Mouse (Mus musculus) bone marrow, adult 2 months (tissue): ENCODE results near the gene Opa1.

Experiments
- CTCF ChIP-seq: fragments of 200-500 bp; IDR thresholded peaks from 2 replicates; pipeline ENCODE4 v1.5.1; 2011; ENCODE audit warnings: low read length, control low read depth; ENCODE audit not compliant: control insufficient read depth, insufficient read depth
- POLR2A ChIP-seq: fragments of 200-500 bp; IDR thresholded peaks from 2 replicates; pipeline ENCODE4 v1.6.1; 2011; ENCODE audit warnings: low read depth, mild to moderate bottlenecking, control low read depth, low read length, borderline replicate concordance; ENCODE audit not compliant: control insufficient read depth

DNA sequence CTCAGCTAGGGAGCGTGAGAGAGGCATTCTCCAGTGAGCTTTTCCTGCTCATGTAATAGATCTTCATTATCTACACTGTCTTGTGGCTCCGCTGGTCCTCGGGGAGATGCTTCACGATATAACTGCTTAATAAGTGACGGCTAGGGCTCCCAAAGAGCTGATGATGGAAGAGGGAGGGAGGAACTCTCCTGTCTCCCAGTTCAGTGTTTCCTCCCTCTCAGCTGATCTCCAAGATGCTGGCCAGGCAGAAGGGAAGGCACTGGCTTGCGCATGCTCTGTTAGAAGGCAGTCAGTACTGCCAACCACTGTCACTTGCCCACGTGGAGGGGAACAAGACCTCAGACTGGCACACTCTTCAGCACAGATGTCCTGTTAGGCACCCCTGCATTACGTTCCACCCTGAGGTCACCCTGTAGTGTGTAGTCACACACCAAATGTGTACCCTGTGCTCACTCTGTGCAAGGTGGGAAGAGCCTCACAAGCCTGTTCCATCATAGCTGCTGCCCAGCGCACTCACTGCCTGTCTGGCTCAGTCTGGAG, 115.4 kb downstream of the Opa1 start:
- no peak for TF ChIP-seq CTCF
- no peak for TF ChIP-seq POLR2A
